Mouse (Mus musculus): ENCODE data around the gene Iqgap2. TPM values are rescaled to one million over a fixed set of nuclear protein-coding genes. Genes with fewer than 3 reads are reported as not detected.
A peak's percentile ranks its signal among the peaks of the same experiment; 100 is the strongest.

Gene Iqgap2
- polyA plus RNA-seq, 1 experiment from 2014 or later: 24.7 TPM

- Histone ChIP-seq H3K4me1 (replicated peaks; ENCODE audit: control insufficient read depth, insufficient read depth, low read length) (peaks cover 35% of the 10 kb centered on the region), H3K9ac (ENCODE audit: low read length) (no peak overlapping the region), H3K4me3 (ENCODE audit: low read depth, low read length) (no peak overlapping the region), H3K27me3 (replicated peaks; ENCODE audit: control insufficient read depth, insufficient read depth, low read length) (no peaks in the 10 kb centered on the region), H3K9me3 (ENCODE audit: control insufficient read depth, low read length) (no peaks in the 10 kb centered on the region), H3K4me2 (ENCODE audit: low read length) (no peak overlapping the region), H3K36me3 (ENCODE audit: control insufficient read depth, insufficient read depth, low read length) (0 out of 2 replicates have a peak, but pooled peaks cover 4% of the 10 kb centered on the region), H3K27ac (ENCODE audit: low read depth) (peak overlapping the region; percentile 93)
- whole genome bisulfite sequencing: 46% methylated on average over 7 of the region's 7 CpGs
- ATAC-seq (replicated peaks; ENCODE audit: low FRiP score, low TSS enrichment, low read depth): no peak
- DNase-seq (ENCODE audit: low spot score): no peak
These were observed 144.6 kb downstream of the Iqgap2 start for GRCm38 (mm10) chr13:95747101-95747500.

- H3K27ac ChIP-seq (ENCODE audit: low read depth): peak overlapping the region; percentile 93
- 6% methylated on average over 6 of the region's 6 CpGs for WGBS
- ATAC-seq (replicated peaks; ENCODE audit: low FRiP score, low TSS enrichment, low read depth): no peak; the same call in 1 of the 2 replicates
These were observed 145.2 kb downstream of the Iqgap2 start for GRCm38 (mm10) chr13:95746509-95746908.

GRCm38 (mm10) chr13:95745451-95745850, 146.3 kb downstream of the Iqgap2 start:
- H3K36me3 ChIP-seq (ENCODE audit: control insufficient read depth, insufficient read depth, low read length): 0 out of 2 replicates have a peak, but pooled peaks cover 4% of the 10 kb centered on the region
- H3K4me2 ChIP-seq (ENCODE audit: low read length): no peak overlapping the region
- H3K27ac ChIP-seq (ENCODE audit: low read depth): peak overlapping the region; percentile 93
- H3K4me3 ChIP-seq (ENCODE audit: low read depth, low read length): no peak overlapping the region
- WGBS: 37% methylated on average over 4 of the region's 4 CpGs
- 0 out of 2 replicates have a peak, but pooled peaks have one; percentile 37 for ATAC-seq (replicated peaks; ENCODE audit: low FRiP score, low TSS enrichment, low read depth)
- H3K9me3 ChIP-seq (ENCODE audit: control insufficient read depth, low read length): no peaks in the 10 kb centered on the region
- no peak overlapping the region for H3K9ac ChIP-seq (ENCODE audit: low read length)
- DNase-seq (ENCODE audit: low spot score): no peak
- peaks cover 40% of the 10 kb centered on the region for H3K4me1 ChIP-seq (replicated peaks; ENCODE audit: control insufficient read depth, insufficient read depth, low read length)
- no peaks in the 10 kb centered on the region for H3K27me3 ChIP-seq (replicated peaks; ENCODE audit: control insufficient read depth, insufficient read depth, low read length)

More at GRCm38 (mm10) chr13:95746509-95746908, 145.2 kb downstream of the Iqgap2 start:
- H3K27me3 ChIP-seq (replicated peaks; ENCODE audit: control insufficient read depth, insufficient read depth, low read length): no peaks in the 10 kb centered on the region
- H3K9ac ChIP-seq (ENCODE audit: low read length): no peak overlapping the region
- peak; percentile 70 for DNase-seq (ENCODE audit: low spot score)
- peaks cover 38% of the 10 kb centered on the region for H3K4me1 ChIP-seq (replicated peaks; ENCODE audit: control insufficient read depth, insufficient read depth, low read length)
- no peaks in the 10 kb centered on the region for H3K9me3 ChIP-seq (ENCODE audit: control insufficient read depth, low read length)
- 0 out of 2 replicates have a peak, but pooled peaks cover 4% of the 10 kb centered on the region for H3K36me3 ChIP-seq (ENCODE audit: control insufficient read depth, insufficient read depth, low read length)
- no peak overlapping the region for H3K4me2 ChIP-seq (ENCODE audit: low read length)
- no peak overlapping the region for H3K4me3 ChIP-seq (ENCODE audit: low read depth, low read length)

DNA sequence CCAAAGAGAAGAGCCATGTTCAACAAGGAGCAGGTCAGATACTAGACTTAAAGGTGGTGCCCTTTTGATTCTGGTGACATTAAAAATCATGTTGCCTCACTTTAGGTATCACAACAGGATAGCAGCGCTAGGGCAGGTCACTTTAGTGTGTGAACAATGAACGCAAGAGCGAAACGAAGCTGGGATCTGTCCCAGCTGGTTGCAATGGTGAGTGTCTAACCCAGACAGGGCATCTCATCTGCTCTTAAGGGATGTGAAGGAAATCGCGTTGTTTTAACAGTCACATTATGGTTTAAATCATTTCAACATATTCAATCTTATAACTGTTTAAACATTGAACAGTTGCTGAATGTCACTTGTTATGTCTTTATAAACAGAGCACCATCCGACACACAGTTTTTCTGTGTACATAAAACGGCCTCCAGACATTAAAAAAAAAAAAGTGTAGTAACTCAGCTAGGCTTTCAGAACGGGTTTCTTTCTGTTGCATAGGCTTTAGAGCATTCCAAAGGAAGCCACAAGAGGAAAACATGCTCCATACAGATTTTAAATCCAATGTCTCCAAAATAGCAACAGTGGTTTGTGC, 148.7 kb downstream of the Iqgap2 start:
- no peaks in the 10 kb centered on the region for H3K27me3 ChIP-seq (replicated peaks; ENCODE audit: control insufficient read depth, insufficient read depth, low read length)
- no peak overlapping the region for H3K4me3 ChIP-seq (ENCODE audit: low read depth, low read length)
- H3K9ac ChIP-seq (ENCODE audit: low read length): no peak overlapping the region
- H3K4me1 ChIP-seq (replicated peaks; ENCODE audit: control insufficient read depth, insufficient read depth, low read length): peaks cover 43% of the 10 kb centered on the region
- peak overlapping the region; percentile 93 for H3K27ac ChIP-seq (ENCODE audit: low read depth)
- whole genome bisulfite sequencing: 36% methylated on average over 9 of the region's 9 CpGs
- DNase-seq (ENCODE audit: low spot score): no peak
- ATAC-seq (replicated peaks; ENCODE audit: low FRiP score, low TSS enrichment, low read depth): no peak
- H3K9me3 ChIP-seq (ENCODE audit: control insufficient read depth, low read length): no peaks in the 10 kb centered on the region
- no peaks in the 10 kb centered on the region for H3K36me3 ChIP-seq (ENCODE audit: control insufficient read depth, insufficient read depth, low read length)
- no peak overlapping the region for H3K4me2 ChIP-seq (ENCODE audit: low read length)

DNA sequence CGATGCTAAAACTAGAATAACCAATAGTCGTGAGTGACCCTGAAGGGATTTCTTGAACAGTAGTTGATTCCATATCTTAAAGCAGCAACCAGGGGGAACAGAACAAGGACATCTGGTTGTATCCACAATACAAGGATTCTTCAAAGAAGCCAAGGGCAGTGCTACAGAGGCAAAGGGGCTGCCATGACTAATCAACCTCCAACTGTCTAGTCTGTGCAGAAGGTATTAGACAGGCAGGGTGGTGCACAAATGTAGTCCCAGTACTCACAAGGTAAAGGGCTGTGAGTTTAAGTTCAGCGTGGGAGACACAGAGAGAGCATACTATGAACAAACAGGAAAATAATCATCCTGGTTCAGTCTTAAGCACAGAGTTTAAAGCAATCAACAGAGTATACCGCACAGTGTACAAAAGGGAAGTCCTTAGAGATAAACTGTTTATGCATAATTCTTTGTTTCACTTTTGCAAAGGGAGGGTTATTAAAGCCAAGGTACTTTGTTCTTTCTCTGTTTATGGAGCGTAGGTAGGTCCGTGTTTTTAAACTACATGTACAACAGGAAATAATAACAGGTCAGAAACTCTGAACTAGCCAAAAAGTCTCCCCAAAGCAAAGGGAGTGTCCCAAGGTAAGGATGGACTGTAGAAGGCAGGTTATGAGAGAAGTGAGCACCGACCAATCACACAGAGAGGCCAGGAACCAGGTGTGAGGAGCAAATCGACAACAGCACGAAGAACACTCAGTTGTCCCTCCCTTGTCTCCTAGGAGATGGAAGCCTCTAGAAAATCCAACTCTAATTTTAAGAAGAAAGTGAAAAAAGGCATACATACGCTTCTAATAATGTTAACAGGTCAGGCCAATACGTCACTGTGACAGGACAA, 149.7 kb downstream of the Iqgap2 start:
- Histone ChIP-seq H3K9me3 (ENCODE audit: control insufficient read depth, low read length) (no peaks in the 10 kb centered on the region), H3K9ac (ENCODE audit: low read length) (no peak overlapping the region), H3K27ac (ENCODE audit: low read depth) (peak overlapping the region; percentile 93), H3K27me3 (replicated peaks; ENCODE audit: control insufficient read depth, insufficient read depth, low read length) (no peaks in the 10 kb centered on the region), H3K4me1 (replicated peaks; ENCODE audit: control insufficient read depth, insufficient read depth, low read length) (peaks cover 42% of the 10 kb centered on the region), H3K4me2 (ENCODE audit: low read length) (no peak overlapping the region), H3K4me3 (ENCODE audit: low read depth, low read length) (no peak overlapping the region), H3K36me3 (ENCODE audit: control insufficient read depth, insufficient read depth, low read length) (no peaks in the 10 kb centered on the region)
- DNase-seq (ENCODE audit: low spot score) (no peak), ATAC-seq (replicated peaks; ENCODE audit: low FRiP score, low TSS enrichment, low read depth) (no peak)
- WGBS: 71% methylated on average over 11 of the region's 11 CpGs

GRCm38 (mm10) chr13:95739651-95740050, 152.1 kb downstream of the Iqgap2 start:
- no peak overlapping the region for H3K9ac ChIP-seq (ENCODE audit: low read length)
- H3K27me3 ChIP-seq (replicated peaks; ENCODE audit: control insufficient read depth, insufficient read depth, low read length): no peaks in the 10 kb centered on the region
- H3K4me2 ChIP-seq (ENCODE audit: low read length): no peak overlapping the region
- WGBS: 67% methylated on average over 5 of the region's 5 CpGs
- no peak overlapping the region for H3K4me3 ChIP-seq (ENCODE audit: low read depth, low read length)
- H3K27ac ChIP-seq (ENCODE audit: low read depth): no peak overlapping the region
- no peak for ATAC-seq (replicated peaks; ENCODE audit: low FRiP score, low TSS enrichment, low read depth)
- no peaks in the 10 kb centered on the region for H3K36me3 ChIP-seq (ENCODE audit: control insufficient read depth, insufficient read depth, low read length)
- H3K9me3 ChIP-seq (ENCODE audit: control insufficient read depth, low read length): no peaks in the 10 kb centered on the region
- DNase-seq (ENCODE audit: low spot score): no peak
- peaks cover 23% of the 10 kb centered on the region for H3K4me1 ChIP-seq (replicated peaks; ENCODE audit: control insufficient read depth, insufficient read depth, low read length)

- DNase-seq (ENCODE audit: low spot score): no peak
- H3K27ac ChIP-seq (ENCODE audit: low read depth): no peak overlapping the region
- no peaks in the 10 kb centered on the region for H3K9me3 ChIP-seq (ENCODE audit: control insufficient read depth, low read length)
- no peak overlapping the region for H3K9ac ChIP-seq (ENCODE audit: low read length)
- peaks cover 20% of the 10 kb centered on the region for H3K36me3 ChIP-seq (ENCODE audit: control insufficient read depth, insufficient read depth, low read length)
- no peaks in the 10 kb centered on the region for H3K27me3 ChIP-seq (replicated peaks; ENCODE audit: control insufficient read depth, insufficient read depth, low read length)
- H3K4me2 ChIP-seq (ENCODE audit: low read length): no peak overlapping the region
- WGBS: 88% methylated on average over 4 of the region's 4 CpGs
- H3K4me3 ChIP-seq (ENCODE audit: low read depth, low read length): no peak overlapping the region
- no peaks in the 10 kb centered on the region for H3K4me1 ChIP-seq (replicated peaks; ENCODE audit: control insufficient read depth, insufficient read depth, low read length)
- ATAC-seq (replicated peaks; ENCODE audit: low FRiP score, low TSS enrichment, low read depth): no peak
These were observed 161.2 kb downstream of the Iqgap2 start for GRCm38 (mm10) chr13:95730491-95730890.

DNA sequence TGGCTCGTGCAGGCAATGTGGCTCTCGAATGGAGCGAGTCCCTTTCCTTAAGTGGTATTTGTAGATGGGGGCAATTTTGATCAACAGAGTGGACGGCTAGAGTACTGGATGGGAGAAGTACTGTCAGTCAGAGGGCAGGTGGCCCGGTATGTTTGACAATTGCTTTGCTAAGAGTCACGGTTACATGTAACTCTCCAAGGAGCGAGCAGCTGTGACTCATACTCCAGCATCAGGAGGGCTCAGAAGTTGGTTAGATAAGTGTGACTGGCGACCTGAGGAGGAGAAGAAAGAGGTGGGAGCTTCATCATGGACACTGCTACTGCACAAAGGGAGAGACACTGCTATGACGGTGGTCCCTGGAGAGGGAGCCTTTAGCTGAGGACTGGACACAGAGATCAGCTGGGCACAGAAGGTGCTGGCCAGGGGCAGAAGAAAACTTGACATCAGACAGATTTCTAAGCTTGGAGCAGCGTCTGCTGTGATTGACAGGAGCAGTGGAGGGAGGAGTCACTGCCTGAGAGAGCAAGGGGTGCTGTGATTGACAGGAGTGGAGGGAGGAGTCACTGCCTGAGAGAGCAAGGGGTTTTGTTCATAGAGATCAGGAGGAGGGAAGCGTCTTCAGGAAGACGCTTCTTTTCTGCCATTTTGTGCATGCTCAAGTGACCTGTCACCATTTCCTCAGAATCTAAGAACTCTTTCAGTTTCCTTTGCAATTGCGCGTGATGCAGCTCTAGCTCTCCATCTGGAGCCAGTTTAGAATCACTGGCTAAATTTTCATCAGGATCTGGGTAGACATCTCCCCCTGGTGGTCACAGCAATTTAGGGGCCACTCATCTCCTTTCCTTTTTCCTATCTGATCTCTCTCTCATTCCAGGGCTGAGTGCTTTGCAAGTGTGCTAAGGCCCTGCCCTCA, 172.1 kb downstream of the Iqgap2 start:
- Histone ChIP-seq H3K9ac (ENCODE audit: low read length) (no peak overlapping the region), H3K4me2 (ENCODE audit: low read length) (0 out of 2 replicates have a peak overlapping the region, but pooled peaks have one; percentile 15), H3K4me3 (ENCODE audit: low read depth, low read length) (no peak overlapping the region), H3K27ac (ENCODE audit: low read depth) (no peak overlapping the region), H3K36me3 (ENCODE audit: control insufficient read depth, insufficient read depth, low read length) (peaks cover 27% of the 10 kb centered on the region), H3K9me3 (ENCODE audit: control insufficient read depth, low read length) (no peaks in the 10 kb centered on the region), H3K27me3 (replicated peaks; ENCODE audit: control insufficient read depth, insufficient read depth, low read length) (no peaks in the 10 kb centered on the region), H3K4me1 (replicated peaks; ENCODE audit: control insufficient read depth, insufficient read depth, low read length) (no peaks in the 10 kb centered on the region)
- DNase-seq (ENCODE audit: low spot score) (peak; percentile 84), ATAC-seq (replicated peaks; ENCODE audit: low FRiP score, low TSS enrichment, low read depth) (no peak)
- 59% methylated on average over 14 of the region's 14 CpGs for WGBS
